Mouse (Mus musculus) left cerebral cortex, adult 9 months (tissue): Measurements from ENCODE around the gene Olfr1353.
"Not testable (repeated sequence)": the region's sequence is repeated elsewhere in the genome, so short reads cannot be mapped to it uniquely, and the experiment has no call there.

Experiments used
- DNase-seq, 2 experiments: peaks; one replicate each; pipeline ENCODE4 v3.0.0; 2022; ENCODE audit warnings: low spot score in 2 of 2

The Olfr1353 gene

DNA sequence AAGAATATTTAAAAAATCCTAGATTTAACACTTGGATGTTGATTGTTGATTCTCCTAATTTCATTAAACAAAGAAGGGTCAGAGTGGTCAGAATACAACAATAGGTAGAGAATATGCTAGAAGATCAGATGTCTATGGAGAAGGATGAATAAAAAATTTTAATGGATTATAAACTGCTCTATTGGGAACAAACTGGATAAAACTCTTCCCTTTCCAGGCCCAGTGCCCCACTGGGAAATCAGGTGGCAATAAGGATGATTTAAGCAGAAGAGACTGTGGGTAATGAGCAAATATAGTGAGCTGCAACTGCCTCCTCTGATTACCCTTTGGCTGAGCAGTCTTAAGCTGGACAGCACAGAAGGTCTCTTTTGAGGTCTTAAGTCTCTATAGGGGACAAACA, at the start of gene Olfr1353:
TSS of gene Olfr1353 (plus strand) at position 301 of the 400 bp plus-strand sequence.
- not testable (repeated sequence) for DNase-seq

GRCm38 (mm10) chr10:78950336-78950735, 12.8 kb upstream of the Olfr1353 start, which contains the start of gene Olfr8:
TSS of gene Olfr8 (plus strand) at chr10:78950636.
- not testable (repeated sequence) for DNase-seq

DNA sequence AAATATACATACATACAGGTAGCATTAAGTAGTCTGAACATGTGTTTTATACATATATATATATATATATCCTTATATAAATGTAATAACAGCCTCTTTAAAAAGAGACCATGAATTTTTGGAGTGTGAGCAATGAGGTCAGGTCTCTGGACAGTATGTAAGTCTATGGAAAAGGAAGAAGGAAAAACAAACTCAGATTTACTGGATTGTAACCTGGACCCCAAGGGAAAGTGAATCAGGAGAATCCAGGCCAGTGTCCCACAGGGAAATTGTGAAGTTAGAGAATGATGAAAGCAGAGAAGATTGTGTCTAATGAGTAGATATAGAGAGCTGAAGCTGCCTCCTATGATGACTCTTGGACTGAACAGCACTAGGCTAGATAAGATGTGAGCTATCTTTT, 17.6 kb downstream of the Olfr1353 start, which contains the start of gene Olfr1352:
TSS of gene Olfr1352 (plus strand) at position 301 of the 400 bp plus-strand sequence.
- no peak for DNase-seq

GRCm38 (mm10) chr10:79012172-79012571, 49.1 kb downstream of the Olfr1353 start, which contains the start of gene Olfr1351:
TSS of gene Olfr1351 (plus strand) at chr10:79012472.
- DNase-seq, result no peak
